Mouse (Mus musculus) liver, adult 2 months (tissue): ENCODE results near the gene Phf5a.

Experiments
- CTCF ChIP-seq: fragments of 200-500 bp; IDR thresholded peaks from 2 replicates; pipeline ENCODE4 v1.5.1; 2011; ENCODE audit warnings: low read depth, low read length, control low read depth
- POLR2A ChIP-seq: fragments of 200-500 bp; IDR thresholded peaks from 2 replicates; pipeline ENCODE4 v1.6.1; 2011; ENCODE audit warnings: low read length, control low read depth; ENCODE audit not compliant: insufficient read depth; ENCODE audit errors: extremely low read depth

DNA sequence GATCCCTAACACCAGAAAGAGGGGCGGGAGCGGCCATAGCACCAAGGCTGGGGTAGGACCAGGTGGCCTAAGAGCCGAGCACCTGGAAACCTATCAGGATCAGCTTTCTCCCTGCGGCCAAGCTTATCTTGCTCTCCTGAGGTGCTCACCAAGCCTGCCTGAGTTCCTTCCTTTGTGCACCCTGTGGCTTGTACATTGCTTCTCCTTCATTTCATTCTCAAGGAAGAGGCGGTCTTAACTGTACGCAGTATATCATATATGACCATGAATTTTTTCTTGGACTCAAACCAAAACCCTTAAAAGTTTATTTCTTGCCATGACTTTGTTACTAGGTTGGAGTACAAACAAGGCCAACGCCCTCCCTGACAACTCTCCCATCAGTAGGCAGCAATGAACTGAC is 7.5 kb downstream of the Phf5a start:
- TF ChIP-seq CTCF (no peak), POLR2A (no peak)
